Mouse (Mus musculus) heart, embryonic 10.5 days (tissue): ENCODE measurements around the gene Rabgap1l. TPM values are rescaled to one million over a fixed set of nuclear protein-coding genes. Genes with fewer than 3 reads are reported as not detected.

ENCODE experiments used
- DNase-seq: peaks from one replicate; pipeline ENCODE4 v3.0.0-alpha.2; 2017; ENCODE audit warnings: low spot score
- H3K27ac ChIP-seq: fragments of 300-500 bp; sonication (generic); 2 replicates; pipeline ENCODE4 v1.5.1; 2016; ENCODE audit warnings: mild to moderate bottlenecking
- H3K27me3 ChIP-seq: fragments of 300-500 bp; sonication (generic); 2 replicates; pipeline ENCODE4 v1.6.1; 2016; ENCODE audit warnings: mild to moderate bottlenecking; ENCODE audit not compliant: poor library complexity, insufficient read depth, severe bottlenecking
- H3K36me3 ChIP-seq: fragments of 300-500 bp; sonication (generic); 2 replicates; pipeline ENCODE4 v1.6.1; 2016; ENCODE audit warnings: mild to moderate bottlenecking, moderate library complexity
- H3K4me1 ChIP-seq: fragments of 300-500 bp; sonication (generic); 2 replicates; pipeline ENCODE4 v1.6.1; 2016; ENCODE audit warnings: mild to moderate bottlenecking
- H3K4me3 ChIP-seq: fragments of 300-500 bp; sonication (generic); 2 replicates; pipeline ENCODE4 v1.5.1; 2016; ENCODE audit warnings: mild to moderate bottlenecking, moderate library complexity
- H3K9me3 ChIP-seq: fragments of 300-500 bp; sonication (generic); 2 replicates; pipeline ENCODE4 v1.6.1; 2016; ENCODE audit warnings: mild to moderate bottlenecking, moderate library complexity
- WGBS: fragments of 180-500 bp; shearing (Covaris S2); methylation state at CpG from one replicate; pipeline ENCODE4 v1.1.7; 2016; 5-methylcytosine and 5-hydroxymethylcytosine counted together
- polyA plus RNA-seq: library from polyadenylated mRNA; unstranded; fragments of >200 nt; fragmentation: Nextera tagmentation; extraction: Ambion mirVana; gene quantifications from 2 replicates; pipeline ENCODE4 v1.2.1, GENCODE M21; 2016

The Rabgap1l gene
- polyA plus RNA-seq, 1 experiment from 2014 or later: 28.1 TPM

GRCm38 (mm10) chr1:160353732-160354455, 439.1 kb downstream of the Rabgap1l start:
- 87% methylated on average over 6 of the region's 6 CpGs for WGBS

GRCm38 (mm10) chr1:160352309-160352708, 440.7 kb downstream of the Rabgap1l start:
- WGBS: 56% methylated on average over 4 of the region's 4 CpGs
- H3K4me1 ChIP-seq: peaks cover 14% of the 10 kb centered on the region
- no peaks in the 10 kb centered on the region for H3K36me3 ChIP-seq
- no peak for DNase-seq
- peak overlapping the region; percentile 58 for H3K4me3 ChIP-seq
- peak overlapping the region; percentile 30; the same call in 1 of the 2 replicates for H3K27ac ChIP-seq
- H3K9me3 ChIP-seq: no peaks in the 10 kb centered on the region
- no peaks in the 10 kb centered on the region for H3K27me3 ChIP-seq

More at GRCm38 (mm10) chr1:160353732-160354455, 439.1 kb downstream of the Rabgap1l start:
- no peak overlapping the region for H3K4me3 ChIP-seq
- H3K4me1 ChIP-seq: peaks cover 14% of the 10 kb centered on the region
- H3K27ac ChIP-seq: no peak overlapping the region
- no peak for DNase-seq
- no peaks in the 10 kb centered on the region for H3K9me3 ChIP-seq
- H3K27me3 ChIP-seq: no peaks in the 10 kb centered on the region
- no peaks in the 10 kb centered on the region for H3K36me3 ChIP-seq

- WGBS: under 1% methylated on average over 10 of the region's 10 CpGs
- DNase-seq: peak; percentile 83
These were observed 441.2 kb downstream of the Rabgap1l start for GRCm38 (mm10) chr1:160351880-160352234.

GRCm38 (mm10) chr1:160351146-160351879, 441.7 kb downstream of the Rabgap1l start:
- Histone ChIP-seq H3K36me3 (no peaks in the 10 kb centered on the region), H3K4me1 (peaks cover 14% of the 10 kb centered on the region), H3K27ac (peak overlapping the region; percentile 30), H3K4me3 (peak overlapping the region; percentile 58), H3K9me3 (no peaks in the 10 kb centered on the region), H3K27me3 (no peaks in the 10 kb centered on the region)
- no peak for DNase-seq
- WGBS: 28% methylated on average over 13 of the region's 13 CpGs

More at GRCm38 (mm10) chr1:160351880-160352234, 441.2 kb downstream of the Rabgap1l start:
- Histone ChIP-seq H3K36me3 (no peaks in the 10 kb centered on the region), H3K27me3 (no peaks in the 10 kb centered on the region), H3K27ac (peak overlapping the region; percentile 30), H3K4me3 (peak overlapping the region; percentile 58), H3K4me1 (peaks cover 14% of the 10 kb centered on the region), H3K9me3 (no peaks in the 10 kb centered on the region)

- DNase-seq: no peak
- 76% methylated on average over 2 of the region's 2 CpGs for WGBS
- Histone ChIP-seq H3K27ac (no peak overlapping the region), H3K4me1 (no peaks in the 10 kb centered on the region), H3K4me3 (no peak overlapping the region), H3K9me3 (no peaks in the 10 kb centered on the region), H3K27me3 (no peaks in the 10 kb centered on the region), H3K36me3 (no peaks in the 10 kb centered on the region)
These were observed 452.4 kb downstream of the Rabgap1l start for GRCm38 (mm10) chr1:160340653-160341052.

GRCm38 (mm10) chr1:160339374-160339773, 453.6 kb downstream of the Rabgap1l start:
- Histone ChIP-seq H3K27ac (no peak overlapping the region), H3K9me3 (no peaks in the 10 kb centered on the region), H3K4me1 (no peaks in the 10 kb centered on the region), H3K36me3 (no peaks in the 10 kb centered on the region), H3K4me3 (no peak overlapping the region), H3K27me3 (no peaks in the 10 kb centered on the region)
- DNase-seq: no peak
- WGBS: 72% methylated on average over 4 of the region's 4 CpGs

- Histone ChIP-seq H3K9me3 (no peaks in the 10 kb centered on the region), H3K36me3 (no peaks in the 10 kb centered on the region), H3K27ac (no peak overlapping the region), H3K4me1 (no peaks in the 10 kb centered on the region), H3K4me3 (no peak overlapping the region), H3K27me3 (no peaks in the 10 kb centered on the region)
- WGBS: 83% methylated on average over 4 of the region's 4 CpGs
- DNase-seq: no peak
These were observed 458.2 kb downstream of the Rabgap1l start for GRCm38 (mm10) chr1:160334791-160335190.

GRCm38 (mm10) chr1:160330828-160331227, 462.2 kb downstream of the Rabgap1l start:
- DNase-seq: no peak
- H3K9me3 ChIP-seq: no peaks in the 10 kb centered on the region
- H3K4me3 ChIP-seq: no peak overlapping the region
- H3K27me3 ChIP-seq: no peaks in the 10 kb centered on the region
- no peak overlapping the region for H3K27ac ChIP-seq
- no peaks in the 10 kb centered on the region for H3K36me3 ChIP-seq
- H3K4me1 ChIP-seq: peaks cover 1% of the 10 kb centered on the region; the same call in 1 of the 2 replicates
- WGBS: 53% methylated on average over 1 of the region's 1 CpGs

GRCm38 (mm10) chr1:160330222-160330621, 462.8 kb downstream of the Rabgap1l start:
- Histone ChIP-seq H3K4me3 (no peak overlapping the region), H3K4me1 (peaks cover 7% of the 10 kb centered on the region), H3K36me3 (no peaks in the 10 kb centered on the region), H3K9me3 (no peaks in the 10 kb centered on the region), H3K27me3 (no peaks in the 10 kb centered on the region), H3K27ac (no peak overlapping the region)
- no peak for DNase-seq
- WGBS: 25% methylated on average over 2 of the region's 2 CpGs

GRCm38 (mm10) chr1:160329788-160330187, 463.2 kb downstream of the Rabgap1l start:
- H3K36me3 ChIP-seq: no peaks in the 10 kb centered on the region
- peaks cover 8% of the 10 kb centered on the region for H3K4me1 ChIP-seq
- H3K27me3 ChIP-seq: no peaks in the 10 kb centered on the region
- no peaks in the 10 kb centered on the region for H3K9me3 ChIP-seq
- WGBS: 60% methylated on average over 7 of the region's 7 CpGs
- DNase-seq: no peak
- no peak overlapping the region for H3K4me3 ChIP-seq
- H3K27ac ChIP-seq: no peak overlapping the region

GRCm38 (mm10) chr1:160327531-160327930, 465.5 kb downstream of the Rabgap1l start:
- DNase-seq: no peak
- 67% methylated on average over 1 of the region's 1 CpGs for whole genome bisulfite sequencing
- Histone ChIP-seq H3K4me3 (no peak overlapping the region), H3K9me3 (no peaks in the 10 kb centered on the region), H3K4me1 (peaks cover 8% of the 10 kb centered on the region), H3K27me3 (no peaks in the 10 kb centered on the region), H3K36me3 (no peaks in the 10 kb centered on the region), H3K27ac (no peak overlapping the region)

GRCm38 (mm10) chr1:160325542-160325941, 467.5 kb downstream of the Rabgap1l start:
- Histone ChIP-seq H3K4me1 (peaks cover 8% of the 10 kb centered on the region), H3K36me3 (no peaks in the 10 kb centered on the region)
- WGBS: 25% methylated on average over 5 of the region's 5 CpGs

GRCm38 (mm10) chr1:160320690-160321089, 472.3 kb downstream of the Rabgap1l start:
- H3K4me1 ChIP-seq: peaks cover 5% of the 10 kb centered on the region
- no peaks in the 10 kb centered on the region for H3K36me3 ChIP-seq
- H3K27me3 ChIP-seq: no peaks in the 10 kb centered on the region
- DNase-seq: no peak
- H3K4me3 ChIP-seq: no peak overlapping the region
- H3K9me3 ChIP-seq: no peaks in the 10 kb centered on the region
- WGBS: 87% methylated on average over 1 of the region's 1 CpGs
- H3K27ac ChIP-seq: no peak overlapping the region

More at GRCm38 (mm10) chr1:160325542-160325941, 467.5 kb downstream of the Rabgap1l start:
- Histone ChIP-seq H3K9me3 (no peaks in the 10 kb centered on the region), H3K27me3 (no peaks in the 10 kb centered on the region), H3K4me3 (no peak overlapping the region), H3K27ac (no peak overlapping the region)
- no peak for DNase-seq
